Mouse (Mus musculus) megakaryocyte, adult 5-6 weeks (primary cell): ENCODE measurements around the gene Slc25a23. TPM values are rescaled to one million over a fixed set of nuclear protein-coding genes. Genes with fewer than 3 reads are reported as not detected.

Experiments used
- ATAC-seq: 2 replicates; pipeline ENCODE4 v1.8.0; 2016; ENCODE audit warnings: mild to moderate bottlenecking, inconsistent platforms; ENCODE audit not compliant: poor library complexity, severe bottlenecking
- total RNA-seq, 2 experiments: library from RNA; stranded (forward) in 1 of 2; stranded (reverse) in 1 of 2; fragments of 153-499, 151-499 nt in 1 of 2; fragments of 221-1000, 200-1000 nt in 1 of 2; gene quantifications; 2 replicates each; pipeline versions ENCODE4 v1.2.3 to v1.2.4; 2015 to 2017

Gene Slc25a23
- total RNA-seq (2015) (4.1 and 5.8 TPM in 2 replicates), total RNA-seq (2017) (0.49 and 0.77 TPM in 2 replicates)

- ATAC-seq, result no peak
These were observed at the start of gene Slc25a23 for GRCm38 (mm10) chr17:57059486-57059977. Gene Slc25a23 (minus strand): TSS chr17:57059863.

GRCm38 (mm10) chr17:57108666-57109171 lies 49.1 kb upstream of the Slc25a23 start:
- ATAC-seq, result no peak

GRCm38 (mm10) chr17:57108040-57108665 lies 48.5 kb upstream of the Slc25a23 start:
- ATAC-seq, result no peak

- ATAC-seq, result no peak
These were observed 47.4 kb upstream of the Slc25a23 start for GRCm38 (mm10) chr17:57107064-57107463.

- ATAC-seq, result no peak
These were observed 46.3 kb upstream of the Slc25a23 start for GRCm38 (mm10) chr17:57106035-57106368.

GRCm38 (mm10) chr17:57105181-57106034 lies 45.7 kb upstream of the Slc25a23 start, which contains the start of gene Tnfsf9:
Gene Tnfsf9 (plus strand): TSS chr17:57105325.
- peak; percentile 55 for ATAC-seq

- no peak for ATAC-seq
These were observed 44.8 kb upstream of the Slc25a23 start for GRCm38 (mm10) chr17:57104496-57104895.

GRCm38 (mm10) chr17:57102276-57102675 lies 42.6 kb upstream of the Slc25a23 start:
- ATAC-seq, result no peak

GRCm38 (mm10) chr17:57099629-57100325 lies 40.1 kb upstream of the Slc25a23 start:
- no peak for ATAC-seq

GRCm38 (mm10) chr17:57098321-57098720 lies 38.7 kb upstream of the Slc25a23 start:
- no peak for ATAC-seq

- ATAC-seq, result peak; percentile 72
These were observed 36.9 kb upstream of the Slc25a23 start for GRCm38 (mm10) chr17:57096623-57096920.

- ATAC-seq, result peak; percentile 80
These were observed 36.4 kb upstream of the Slc25a23 start for GRCm38 (mm10) chr17:57095855-57096622.

GRCm38 (mm10) chr17:57094222-57094621 lies 34.6 kb upstream of the Slc25a23 start:
- no peak for ATAC-seq

GRCm38 (mm10) chr17:57087049-57087832 lies 27.6 kb upstream of the Slc25a23 start, which contains the start of gene Tubb4a:
Gene Tubb4a (minus strand): TSS chr17:57087782.
- ATAC-seq, result 0 out of 2 replicates have a peak, but pooled peaks have one; percentile 21

- ATAC-seq, result no peak
These were observed 26.5 kb upstream of the Slc25a23 start for GRCm38 (mm10) chr17:57085970-57086757.

GRCm38 (mm10) chr17:57082481-57082880 lies 22.8 kb upstream of the Slc25a23 start:
- ATAC-seq, result no peak

- no peak for ATAC-seq
These were observed 21.7 kb upstream of the Slc25a23 start for GRCm38 (mm10) chr17:57081234-57081842.

- ATAC-seq, result no peak
These were observed 20.3 kb upstream of the Slc25a23 start for GRCm38 (mm10) chr17:57079919-57080318.
